Mouse (Mus musculus) liver, embryonic 14.5 days (tissue): ENCODE data around the gene Gm29797.

Source experiments
- CTCF ChIP-seq: IDR thresholded peaks from 2 replicates; pipeline ENCODE4 v1.5.1; 2016; ENCODE audit warnings: antibody characterized with exemption, low read depth, control low read depth
- EP300 ChIP-seq: IDR thresholded peaks from 2 replicates; pipeline ENCODE4 v1.6.1; 2016; ENCODE audit warnings: antibody characterized with exemption, low read depth

GRCm38 (mm10) chr2:181659609-181660055 is 2.8 kb downstream of the Gm29797 start:
- TF ChIP-seq EP300 (no peak), CTCF (peak; percentile 76)
